Mouse (Mus musculus): ENCODE data around the gene Olfr686. TPM values are rescaled to one million over a fixed set of nuclear protein-coding genes. Genes with fewer than 3 reads are reported as not detected.

The Olfr686 gene
- polyA plus RNA-seq, 1 experiment from 2014 or later = not detected

Other genes starting within 250 kb of the Olfr686 start
- gene Olfr670, start 244.9 kb downstream of the Olfr686 start, polyA plus RNA-seq (2016; fragmentation: Nextera tagmentation; extraction: Ambion mirVana) = not detected in 2 replicates
- gene Olfr671, start 228.4 kb downstream of the Olfr686 start, polyA plus RNA-seq (2016; fragmentation: Nextera tagmentation; extraction: Ambion mirVana) = not detected in 2 replicates
- not detected in 2 replicates for gene Olfr672, start 205.5 kb downstream of the Olfr686 start, polyA plus RNA-seq (2016; fragmentation: Nextera tagmentation; extraction: Ambion mirVana)
- gene Olfr675, start 179.0 kb downstream of the Olfr686 start, polyA plus RNA-seq (2016; fragmentation: Nextera tagmentation; extraction: Ambion mirVana) = not detected in 2 replicates
- not detected in 2 replicates for gene Olfr676, start 174.8 kb downstream of the Olfr686 start, polyA plus RNA-seq (2016; fragmentation: Nextera tagmentation; extraction: Ambion mirVana)
- gene Olfr677, start 156.1 kb downstream of the Olfr686 start, polyA plus RNA-seq (2016; fragmentation: Nextera tagmentation; extraction: Ambion mirVana) = not detected in 2 replicates
- not detected in 2 replicates for gene Olfr678, start 143.0 kb downstream of the Olfr686 start, polyA plus RNA-seq (2016; fragmentation: Nextera tagmentation; extraction: Ambion mirVana)
- gene Olfr679, start 126.3 kb downstream of the Olfr686 start, polyA plus RNA-seq (2016; fragmentation: Nextera tagmentation; extraction: Ambion mirVana) = not detected in 2 replicates
- gene Olfr680-ps1, start 114.7 kb downstream of the Olfr686 start, polyA plus RNA-seq (2016; fragmentation: Nextera tagmentation; extraction: Ambion mirVana) = not detected in 2 replicates
- not detected in 2 replicates for gene Olfr681, start 90.6 kb downstream of the Olfr686 start, polyA plus RNA-seq (2016; fragmentation: Nextera tagmentation; extraction: Ambion mirVana)
- gene Olfr683, start 60.5 kb downstream of the Olfr686 start, polyA plus RNA-seq (2016; fragmentation: Nextera tagmentation; extraction: Ambion mirVana) = not detected in 2 replicates
- gene Olfr684, start 43.8 kb downstream of the Olfr686 start, polyA plus RNA-seq (2016; fragmentation: Nextera tagmentation; extraction: Ambion mirVana) = not detected in 2 replicates
- not detected in 2 replicates for gene Olfr685, start 21.5 kb downstream of the Olfr686 start, polyA plus RNA-seq (2016; fragmentation: Nextera tagmentation; extraction: Ambion mirVana)
- not detected in 2 replicates for gene Olfr688, start 80.6 kb upstream of the Olfr686 start, polyA plus RNA-seq (2016; fragmentation: Nextera tagmentation; extraction: Ambion mirVana)
- not detected in 2 replicates for gene Olfr689, start 103.7 kb upstream of the Olfr686 start, polyA plus RNA-seq (2016; fragmentation: Nextera tagmentation; extraction: Ambion mirVana)
- gene Olfr690, start 126.6 kb upstream of the Olfr686 start, polyA plus RNA-seq (2016; fragmentation: Nextera tagmentation; extraction: Ambion mirVana) = not detected in 2 replicates
- gene Olfr691, start 134.8 kb upstream of the Olfr686 start, polyA plus RNA-seq (2016; fragmentation: Nextera tagmentation; extraction: Ambion mirVana) = not detected in 2 replicates
- not detected in 2 replicates for gene Olfr692, start 160.7 kb upstream of the Olfr686 start, polyA plus RNA-seq (2016; fragmentation: Nextera tagmentation; extraction: Ambion mirVana)
- gene Gm5901, start 167.6 kb upstream of the Olfr686 start, polyA plus RNA-seq (2016; fragmentation: Nextera tagmentation; extraction: Ambion mirVana) = not detected in 2 replicates
- 46.1 and 47.6 TPM in 2 replicates for gene Fam160a2, start 192.6 kb upstream of the Olfr686 start, polyA plus RNA-seq (2016; fragmentation: Nextera tagmentation; extraction: Ambion mirVana)
- 0.08 TPM in 1 of 2 replicates, not detected in the other for gene Cnga4, start 197.1 kb upstream of the Olfr686 start, polyA plus RNA-seq (2016; fragmentation: Nextera tagmentation; extraction: Ambion mirVana)
- 0.31 and 0.47 TPM in 2 replicates for gene Cckbr, start 218.2 kb upstream of the Olfr686 start, polyA plus RNA-seq (2016; fragmentation: Nextera tagmentation; extraction: Ambion mirVana)

Measured in embryonic facial prominence, embryonic 12.5 days (tissue).